In genomic region chr2:71938716-71939393, GRCm38 (mm10) we compare ENCODE assay signal across 15 mouse cellular contexts. TPM values are rescaled to one million over a fixed set of nuclear protein-coding genes. Genes with fewer than 3 reads are reported as not detected.
DNase-seq lines count a peak whose midpoint lies in the region; ATAC-seq and TF ChIP-seq lines count a peak whose summit lies in the region.
"Had no signal": no experiment of that assay in that cellular context is flagged by ENCODE, and none has a peak within 500 bp of the region (broad histone marks: within the 10 kb centered on the region; RNA-seq: fewer than 3 reads in every experiment).

No protein-coding gene starts in this region.

- no peak overlapping the region for H3K4me2 ChIP-seq in heart, embryonic 12.5 days
- no peak overlapping the region for H3K4me2 ChIP-seq in CH12.LX (ENCODE audit: insufficient read depth, low read depth, poor library complexity, severe bottlenecking)
- H3K4me2 ChIP-seq in heart, postnatal 0 days (ENCODE audit: low read depth, low read length): no peak overlapping the region
- H3K4me2 ChIP-seq: intestine, embryonic 15.5 days; liver, embryonic 11.5 days; neural tube, embryonic 13.5 days had no signal

- no peak for TF ChIP-seq RAD21 in CH12.LX (IDR thresholded peaks at IDR 0.05; ENCODE audit: low read depth, low read length)

- H3K79me2 ChIP-seq in CH12.LX (replicated peaks; ENCODE audit: control insufficient read depth, extremely low read depth, insufficient read depth, poor library complexity, severe bottlenecking): no peaks in the 10 kb centered on the region

- no peak for TF ChIP-seq POLR2A in CH12.LX (IDR thresholded peaks at IDR 0.05; ENCODE audit: low read depth, low read length)
- no peak for TF ChIP-seq POLR2A in embryonic fibroblast, embryonic 13.5 days (IDR thresholded peaks at IDR 0.05; ENCODE audit: low read depth, low read length)

- WGBS in heart, embryonic 12.5 days: 41% methylated on average over 6 of the region's 6 CpGs
- WGBS in heart, postnatal 0 days: 21% methylated on average over 6 of the region's 6 CpGs

- ATAC-seq in heart, embryonic 12.5 days (ENCODE audit: insufficient number of reproducible peaks, low FRiP score): no peak
- ATAC-seq in heart, postnatal 0 days (ENCODE audit: insufficient read depth, low read depth): no peak
- ATAC-seq: intestine, embryonic 15.5 days; lung, postnatal 0 days had no signal

- no peaks in the 10 kb centered on the region for H3K36me3 ChIP-seq in heart, embryonic 12.5 days
- no peaks in the 10 kb centered on the region for H3K36me3 ChIP-seq in CH12.LX (replicated peaks in 1 of 2; ENCODE audit: control insufficient read depth in 1 of 2, insufficient read depth in 1 of 2, low read length in 1 of 2)
- H3K36me3 ChIP-seq in heart, postnatal 0 days (replicated peaks; ENCODE audit: control insufficient read depth, insufficient read depth, low read length): no peaks in the 10 kb centered on the region
- H3K36me3 ChIP-seq: intestine, embryonic 15.5 days; neural tube, embryonic 13.5 days had no signal

- H3K9ac ChIP-seq in heart, embryonic 12.5 days: no peak overlapping the region
- H3K9ac ChIP-seq in CH12.LX (ENCODE audit: insufficient read depth, low read depth): no peak overlapping the region
- H3K9ac ChIP-seq in heart, postnatal 0 days (replicated peaks; ENCODE audit: low read depth, low read length): no peak overlapping the region
- H3K9ac ChIP-seq: intestine, embryonic 15.5 days; neural tube, embryonic 13.5 days had no signal

- no peaks in the 10 kb centered on the region for H3K27me3 ChIP-seq in heart, embryonic 12.5 days (replicated peaks)
- no peaks in the 10 kb centered on the region for H3K27me3 ChIP-seq in CH12.LX (replicated peaks)
- no peaks in the 10 kb centered on the region for H3K27me3 ChIP-seq in heart, postnatal 0 days (ENCODE audit: control insufficient read depth, insufficient read depth, low read length)
- H3K27me3 ChIP-seq: intestine, embryonic 15.5 days; neural tube, embryonic 13.5 days had no signal

- peak overlapping the region; percentile 81 for H3K27ac ChIP-seq in heart, embryonic 12.5 days (ENCODE audit: poor library complexity, severe bottlenecking)
- no peak overlapping the region for H3K27ac ChIP-seq in CH12.LX (ENCODE audit: insufficient read depth, low read depth)
- H3K27ac ChIP-seq in embryonic fibroblast, embryonic 13.5 days (ENCODE audit: insufficient read depth, low read length): peak overlapping the region; percentile 68
- peak overlapping the region; percentile 53 for H3K27ac ChIP-seq in heart, postnatal 0 days (ENCODE audit: low read depth)
- H3K27ac ChIP-seq: intestine, embryonic 15.5 days; neural tube, embryonic 13.5 days had no signal

- in situ Hi-C loops in CH12.LX (cut with MboI; ENCODE audit: low pct_ligation_motif_present, low pct_unique_long_range_greater_than_20kb, low sequenced_read_pairs): no loop called here

- H3K9me3 ChIP-seq in heart, embryonic 12.5 days (replicated peaks): peaks cover 6% of the 10 kb centered on the region; the same call in 1 of the 2 replicates
- H3K9me3 ChIP-seq in CH12.LX (replicated peaks; ENCODE audit: low read length): peaks cover 2% of the 10 kb centered on the region
- H3K9me3 ChIP-seq in heart, postnatal 0 days (replicated peaks; ENCODE audit: control insufficient read depth, low read length): no peaks in the 10 kb centered on the region
- H3K9me3 ChIP-seq: intestine, embryonic 15.5 days; neural tube, embryonic 13.5 days had no signal

- H3K4me1 ChIP-seq in heart, embryonic 12.5 days (replicated peaks): peaks cover 16% of the 10 kb centered on the region
- H3K4me1 ChIP-seq in CH12.LX (ENCODE audit: control insufficient read depth in 1 of 2, insufficient read depth in 2 of 2): peaks cover 0 to 7% of the 10 kb centered on the region in 2 experiments; a peak in 1 of 4 replicates
- peaks cover 7% of the 10 kb centered on the region; the same call in 1 of the 2 replicates for H3K4me1 ChIP-seq in embryonic fibroblast, embryonic 13.5 days (ENCODE audit: control insufficient read depth, insufficient read depth, low read length)
- H3K4me1 ChIP-seq in heart, postnatal 0 days (ENCODE audit: control insufficient read depth, insufficient read depth): peaks cover 8% of the 10 kb centered on the region; the same call in 1 of the 2 replicates
- H3K4me1 ChIP-seq: intestine, embryonic 15.5 days; neural tube, embryonic 13.5 days had no signal

- no peak for DNase-seq in heart, postnatal 25 days (ENCODE audit: low spot score)
- DNase-seq in CH12.LX (ENCODE audit: extremely low read depth): no peak
- peak; percentile 9 for DNase-seq in heart, postnatal 0 days (ENCODE audit: low spot score)
- DNase-seq in cerebellum, adult 9-10 months: no peak
- no peak for DNase-seq in spleen, postnatal 10 days (ENCODE audit: low spot score in 2 of 2)
- DNase-seq: adrenal gland, adult 8-10 months; kidney, postnatal 14 days; midbrain, embryonic 14.5 days; retina, postnatal 1 day had no signal

- no peak for TF ChIP-seq CTCF in CH12.LX (conservative IDR thresholded peaks at IDR 0.05 in 1 of 2, IDR thresholded peaks at IDR 0.05 in 1 of 2; ENCODE audit: low read depth in 2 of 2, low read length in 2 of 2)
- no peak for TF ChIP-seq CTCF in embryonic fibroblast, embryonic 13.5 days (IDR thresholded peaks at IDR 0.05; ENCODE audit: borderline replicate concordance, insufficient read depth, low read length)
- TF ChIP-seq CTCF in heart, postnatal 0 days (IDR thresholded peaks at IDR 0.05; ENCODE audit: low read depth): no peak

- H3K4me3 ChIP-seq in heart, embryonic 12.5 days: no peak overlapping the region
- no peak overlapping the region for H3K4me3 ChIP-seq in CH12.LX (replicated peaks in 1 of 3; ENCODE audit: low read depth in 2 of 3, low read length in 2 of 3, poor library complexity in 1 of 3)
- H3K4me3 ChIP-seq in embryonic fibroblast, embryonic 13.5 days (ENCODE audit: insufficient read depth, low read length): no peak overlapping the region
- no peak overlapping the region for H3K4me3 ChIP-seq in heart, postnatal 0 days (ENCODE audit: low read depth, low read length)
- H3K4me3 ChIP-seq: intestine, embryonic 15.5 days; neural tube, embryonic 13.5 days had no signal

- TF ChIP-seq EP300 in CH12.LX (IDR thresholded peaks at IDR 0.05; ENCODE audit: low read length): no peak
- TF ChIP-seq EP300 in heart, postnatal 0 days (IDR thresholded peaks at IDR 0.05; ENCODE audit: low read depth): no peak

- intact Hi-C loops in heart, postnatal 25 days (cut with DNase I): no loop called here

- dilution Hi-C loops in CH12.LX (cut with MboI; ENCODE audit: extremely low pct_ligation_motif_present, extremely low pct_unique_long_range_greater_than_20kb, low sequenced_read_pairs): no loop called here

TF ChIP-seq in CH12.LX, 34 proteins besides CTCF, POLR2A, EP300 and RAD21:
- TF ChIP-seq IRF4 (IDR thresholded peaks at IDR 0.05; ENCODE audit: low read depth, low read length) (peak; percentile 14; the same call in 1 of the 2 replicates), BHLHE40 (IDR thresholded peaks at IDR 0.05; ENCODE audit: low read depth, low read length) (peak; percentile 15; the same call in 1 of the 2 replicates), CHD2 (IDR thresholded peaks at IDR 0.05; ENCODE audit: low read length) (no peak)

RNA-seq across cellular contexts. Expression of gene Rapgef4, which starts 42.2 kb away (rescaled TPM):
- polyA plus RNA-seq in heart, embryonic 12.5 days (2016; fragmentation: Nextera tagmentation; extraction: Ambion mirVana): 5.2 and 5.3 TPM in 2 replicates
- total RNA-seq in heart, postnatal 25 days (2021): 10 to 100 TPM; 21.5 to 23.1 TPM
- total RNA-seq in CH12.LX (2012; rRNA removed): 0.13 TPM in 1 of 2 replicates, not detected in the other
- 0.05 and 0.12 TPM in 2 replicates for total RNA-seq in CH12.LX (2014; rRNA removed)
- polyA plus RNA-seq in CH12.LX (2012; ENCODE audit: insufficient read length, low read depth): 0.11 TPM in 1 of 2 replicates, not detected in the other
- not detected in 2 replicates for polyA plus RNA-seq in embryonic fibroblast, embryonic 13.5 days (2011; ENCODE audit: insufficient read length, low read depth, missing spikeins)
- total RNA-seq in heart, postnatal 0 days (2014; rRNA removed; ENCODE audit: low replicate concordance): 5.5 and 11.9 TPM in 2 replicates
- polyA plus RNA-seq in heart, postnatal 0 days (2015; fragmentation: Nextera tagmentation; extraction: Ambion mirVana): 5.1 and 5.3 TPM in 2 replicates
